ENCODE assay signal across 23 mouse cellular contexts in genomic region chr10:128795581-128795980, GRCm38 (mm10). TPM values are rescaled to one million over a fixed set of nuclear protein-coding genes. Genes with fewer than 3 reads are reported as not detected.
DNase-seq lines count a peak whose midpoint lies in the region; ATAC-seq and TF ChIP-seq lines count a peak whose summit lies in the region.
"Had no signal": no experiment of that assay in that cellular context is flagged by ENCODE, and none has a peak within 500 bp of the region (broad histone marks: within the 10 kb centered on the region; RNA-seq: fewer than 3 reads in every experiment).

No protein-coding gene starts in this region.

- no peaks in the 10 kb centered on the region for H3K27me3 ChIP-seq in forebrain, embryonic 11.5 days (ENCODE audit: control insufficient read depth, insufficient read depth, low read length)
- no peaks in the 10 kb centered on the region for H3K27me3 ChIP-seq in forebrain, embryonic 15.5 days
- no peaks in the 10 kb centered on the region for H3K27me3 ChIP-seq in midbrain, postnatal 0 days (ENCODE audit: insufficient read depth, low read length)
- H3K27me3 ChIP-seq in midbrain, embryonic 10.5 days (ENCODE audit: low read depth, poor library complexity, severe bottlenecking), result no peaks in the 10 kb centered on the region
- H3K27me3 ChIP-seq: CH12.LX; embryonic facial prominence, embryonic 15.5 days; hindbrain, embryonic 12.5 days; intestine, embryonic 15.5 days had no signal

- WGBS in forebrain, embryonic 11.5 days, result 93% methylated on average over 3 of the region's 3 CpGs
- WGBS in forebrain, embryonic 15.5 days, result 96% methylated on average over 3 of the region's 3 CpGs
- 96% methylated on average over 3 of the region's 3 CpGs for WGBS in midbrain, postnatal 0 days
- WGBS in midbrain, embryonic 10.5 days, result 92% methylated on average over 3 of the region's 3 CpGs

- peak; percentile 30 for DNase-seq in forebrain, embryonic 11.5 days (ENCODE audit: low spot score)
- peak; percentile 54 for DNase-seq in layer of hippocampus, adult 11-12 months (ENCODE audit: low spot score)
- no peak for DNase-seq in layer of hippocampus, adult 8-10 months (ENCODE audit: low spot score in 2 of 2)
- peak; percentile 14 for DNase-seq in midbrain, postnatal 0 days (ENCODE audit: low spot score)
- DNase-seq in midbrain, embryonic 10.5 days (ENCODE audit: low spot score), result no peak
- no peak for DNase-seq in retina, embryonic 14.5 days (ENCODE audit: low spot score)
- DNase-seq: adrenal gland, adult 8-10 months; adrenal gland, postnatal 36 days; cerebellum, adult 11 months; embryo, embryonic 11 days; gastrocnemius, adult 2 months; gastrocnemius, postnatal 25 days; heart, postnatal 10 days; heart, postnatal 4 days had no signal

- no peak overlapping the region for H3K4me2 ChIP-seq in forebrain, embryonic 11.5 days (ENCODE audit: low read depth, low read length, severe bottlenecking)
- H3K4me2 ChIP-seq in forebrain, embryonic 15.5 days (replicated peaks), result no peak overlapping the region
- H3K4me2 ChIP-seq in midbrain, postnatal 0 days (ENCODE audit: low read depth, low read length, poor library complexity, severe bottlenecking), result no peak overlapping the region
- H3K4me2 ChIP-seq: embryonic facial prominence, embryonic 15.5 days; hindbrain, embryonic 12.5 days; intestine, embryonic 15.5 days had no signal

- H3K4me1 ChIP-seq in forebrain, embryonic 11.5 days (replicated peaks; ENCODE audit: control insufficient read depth, insufficient read depth, low read length), result no peaks in the 10 kb centered on the region
- no peaks in the 10 kb centered on the region for H3K4me1 ChIP-seq in forebrain, embryonic 15.5 days
- no peaks in the 10 kb centered on the region for H3K4me1 ChIP-seq in midbrain, postnatal 0 days (ENCODE audit: insufficient read depth, low read length)
- peaks cover 4% of the 10 kb centered on the region for H3K4me1 ChIP-seq in midbrain, embryonic 10.5 days
- H3K4me1 ChIP-seq: embryonic facial prominence, embryonic 15.5 days; forebrain, embryonic 10.5 days; hindbrain, embryonic 12.5 days; intestine, embryonic 15.5 days had no signal

- H3K9me3 ChIP-seq in forebrain, embryonic 11.5 days (ENCODE audit: control insufficient read depth, low read length), result no peaks in the 10 kb centered on the region
- no peaks in the 10 kb centered on the region for H3K9me3 ChIP-seq in forebrain, embryonic 15.5 days
- H3K9me3 ChIP-seq in midbrain, postnatal 0 days (ENCODE audit: low read length), result no peaks in the 10 kb centered on the region
- no peaks in the 10 kb centered on the region for H3K9me3 ChIP-seq in midbrain, embryonic 10.5 days (replicated peaks)
- H3K9me3 ChIP-seq: embryonic facial prominence, embryonic 15.5 days; forebrain, embryonic 10.5 days; heart, embryonic 10.5 days; hindbrain, embryonic 12.5 days; intestine, embryonic 15.5 days had no signal

- H3K4me3 ChIP-seq in forebrain, embryonic 11.5 days (ENCODE audit: low read depth, low read length), result no peak overlapping the region
- H3K4me3 ChIP-seq in forebrain, embryonic 15.5 days, result no peak overlapping the region
- no peak overlapping the region for H3K4me3 ChIP-seq in midbrain, postnatal 0 days (ENCODE audit: low read depth, low read length)
- H3K4me3 ChIP-seq in midbrain, embryonic 10.5 days, result no peak overlapping the region
- H3K4me3 ChIP-seq: embryonic facial prominence, embryonic 15.5 days; erythroblast, embryonic 14.5 days; forebrain, embryonic 10.5 days; gastrocnemius, adult 2 months; heart, embryonic 10.5 days; hindbrain, embryonic 12.5 days; intestine, embryonic 15.5 days had no signal

- no peaks in the 10 kb centered on the region; the same call in 1 of the 2 replicates for H3K36me3 ChIP-seq in forebrain, embryonic 11.5 days (ENCODE audit: control insufficient read depth, insufficient read depth, low read length)
- H3K36me3 ChIP-seq in forebrain, embryonic 15.5 days, result no peaks in the 10 kb centered on the region
- no peaks in the 10 kb centered on the region; the same call in 1 of the 2 replicates for H3K36me3 ChIP-seq in midbrain, postnatal 0 days (ENCODE audit: insufficient read depth, low read length)
- H3K36me3 ChIP-seq in midbrain, embryonic 10.5 days, result peaks cover 30% of the 10 kb centered on the region
- H3K36me3 ChIP-seq: intestine, embryonic 15.5 days had no signal

- ATAC-seq in forebrain, embryonic 11.5 days (replicated peaks; ENCODE audit: low FRiP score), result no peak
- no peak for ATAC-seq in forebrain, embryonic 15.5 days (replicated peaks)
- no peak for ATAC-seq in midbrain, postnatal 0 days (ENCODE audit: low FRiP score)
- ATAC-seq: forebrain, embryonic 16.5 days; intestine, embryonic 15.5 days had no signal

- no peak overlapping the region for H3K27ac ChIP-seq in forebrain, embryonic 11.5 days (ENCODE audit: low read depth, low read length)
- no peak overlapping the region for H3K27ac ChIP-seq in forebrain, embryonic 15.5 days (replicated peaks)
- H3K27ac ChIP-seq in midbrain, postnatal 0 days (ENCODE audit: low read depth, low read length), result no peak overlapping the region
- no peak overlapping the region for H3K27ac ChIP-seq in midbrain, embryonic 10.5 days (replicated peaks)
- H3K27ac ChIP-seq: embryonic facial prominence, embryonic 15.5 days; forebrain, embryonic 10.5 days; gastrocnemius, adult 2 months; hindbrain, embryonic 12.5 days; intestine, embryonic 15.5 days had no signal

- no peak overlapping the region for H3K9ac ChIP-seq in forebrain, embryonic 11.5 days (ENCODE audit: low read length)
- no peak overlapping the region for H3K9ac ChIP-seq in forebrain, embryonic 15.5 days (replicated peaks)
- H3K9ac ChIP-seq in midbrain, postnatal 0 days (replicated peaks; ENCODE audit: low read length, poor library complexity, severe bottlenecking), result no peak overlapping the region
- H3K9ac ChIP-seq: embryonic facial prominence, embryonic 15.5 days; hindbrain, embryonic 12.5 days; intestine, embryonic 15.5 days had no signal

- no peak for TF ChIP-seq CTCF in midbrain, postnatal 0 days (IDR thresholded peaks at IDR 0.05)

RNA-seq across cellular contexts. Expression of gene Mmp19, which starts 4.9 kb away (rescaled TPM):
- polyA plus RNA-seq in forebrain, embryonic 11.5 days (2014; fragmentation: Nextera tagmentation; extraction: Ambion mirVana), result 0.51 and 0.60 TPM in 2 replicates
- 0.20 and 0.43 TPM in 2 replicates for polyA plus RNA-seq in forebrain, embryonic 15.5 days (2015; fragmentation: Nextera tagmentation; extraction: Ambion mirVana)
- 1 to 10 TPM in 2 of 4 experiments, under 1 TPM in 2; 0.64 to 3.3 (median 1.5) TPM for total RNA-seq in layer of hippocampus, adult 8-10 months (2022)
- 1.3 and 1.8 TPM in 2 replicates for total RNA-seq in midbrain, postnatal 0 days (2014; rRNA removed)
- 0.29 and 0.54 TPM in 2 replicates for polyA plus RNA-seq in midbrain, postnatal 0 days (2015; fragmentation: Nextera tagmentation; extraction: Ambion mirVana)
- polyA plus RNA-seq in midbrain, embryonic 10.5 days (2016; fragmentation: Nextera tagmentation; extraction: Ambion mirVana), result 0.44 and 0.66 TPM in 2 replicates

RNA-seq across cellular contexts. Expression of gene Dnajc14, which starts 8.3 kb away (rescaled TPM):
- polyA plus RNA-seq in forebrain, embryonic 11.5 days (2014; fragmentation: Nextera tagmentation; extraction: Ambion mirVana), result 38.6 and 38.8 TPM in 2 replicates
- polyA plus RNA-seq in forebrain, embryonic 15.5 days (2015; fragmentation: Nextera tagmentation; extraction: Ambion mirVana), result 60.4 and 62.8 TPM in 2 replicates
- total RNA-seq in layer of hippocampus, adult 8-10 months (2022), result 10 to 100 TPM; 60.8 to 71.5 (median 65.6) TPM
- total RNA-seq in midbrain, postnatal 0 days (2014; rRNA removed), result 31.4 and 39.4 TPM in 2 replicates
- 34.6 and 37.7 TPM in 2 replicates for polyA plus RNA-seq in midbrain, postnatal 0 days (2015; fragmentation: Nextera tagmentation; extraction: Ambion mirVana)
- 50.7 and 57.8 TPM in 2 replicates for polyA plus RNA-seq in midbrain, embryonic 10.5 days (2016; fragmentation: Nextera tagmentation; extraction: Ambion mirVana)

RNA-seq across cellular contexts. Expression of gene Tmem198b, which starts 8.6 kb away (rescaled TPM):
- 22.7 and 24.2 TPM in 2 replicates for polyA plus RNA-seq in forebrain, embryonic 11.5 days (2014; fragmentation: Nextera tagmentation; extraction: Ambion mirVana)
- 12.6 and 13.6 TPM in 2 replicates for polyA plus RNA-seq in forebrain, embryonic 15.5 days (2015; fragmentation: Nextera tagmentation; extraction: Ambion mirVana)
- total RNA-seq in layer of hippocampus, adult 8-10 months (2022), result 10 to 100 TPM in 3 of 4 experiments, 1 to 10 TPM in 1; 9.5 to 13.9 (median 11.6) TPM
- 18.6 and 21.8 TPM in 2 replicates for total RNA-seq in midbrain, postnatal 0 days (2014; rRNA removed)
- 17.1 and 18.9 TPM in 2 replicates for polyA plus RNA-seq in midbrain, postnatal 0 days (2015; fragmentation: Nextera tagmentation; extraction: Ambion mirVana)
- polyA plus RNA-seq in midbrain, embryonic 10.5 days (2016; fragmentation: Nextera tagmentation; extraction: Ambion mirVana), result 22.1 and 24.3 TPM in 2 replicates

RNA-seq across cellular contexts. Expression of gene Sarnp, which starts 21.6 kb away (rescaled TPM):
- 263 and 284 TPM in 2 replicates for polyA plus RNA-seq in forebrain, embryonic 11.5 days (2014; fragmentation: Nextera tagmentation; extraction: Ambion mirVana)
- 190 and 199 TPM in 2 replicates for polyA plus RNA-seq in forebrain, embryonic 15.5 days (2015; fragmentation: Nextera tagmentation; extraction: Ambion mirVana)
- total RNA-seq in layer of hippocampus, adult 8-10 months (2022), result 10 to 100 TPM; 32.7 to 41.2 (median 35.1) TPM
- total RNA-seq in midbrain, postnatal 0 days (2014; rRNA removed), result 30.7 and 36.8 TPM in 2 replicates
- polyA plus RNA-seq in midbrain, postnatal 0 days (2015; fragmentation: Nextera tagmentation; extraction: Ambion mirVana), result 120 and 126 TPM in 2 replicates
- 260 and 264 TPM in 2 replicates for polyA plus RNA-seq in midbrain, embryonic 10.5 days (2016; fragmentation: Nextera tagmentation; extraction: Ambion mirVana)

RNA-seq across cellular contexts. Expression of gene Ormdl2, which starts 25.9 kb away (rescaled TPM):
- 70.1 and 73.0 TPM in 2 replicates for polyA plus RNA-seq in forebrain, embryonic 11.5 days (2014; fragmentation: Nextera tagmentation; extraction: Ambion mirVana)
- 28.1 and 28.6 TPM in 2 replicates for polyA plus RNA-seq in forebrain, embryonic 15.5 days (2015; fragmentation: Nextera tagmentation; extraction: Ambion mirVana)
- 10 to 100 TPM in 1 of 4 experiments, 1 to 10 TPM in 3; 8.9 to 10.5 (median 9.6) TPM for total RNA-seq in layer of hippocampus, adult 8-10 months (2022)
- 6.9 and 11.1 TPM in 2 replicates for total RNA-seq in midbrain, postnatal 0 days (2014; rRNA removed)
- 15.0 and 15.6 TPM in 2 replicates for polyA plus RNA-seq in midbrain, postnatal 0 days (2015; fragmentation: Nextera tagmentation; extraction: Ambion mirVana)
- 82.0 and 100 TPM in 2 replicates for polyA plus RNA-seq in midbrain, embryonic 10.5 days (2016; fragmentation: Nextera tagmentation; extraction: Ambion mirVana)

Comparison
In these comparisons a context has a peak if more than half of its experiments do, and no peak if none do; other contexts are left out.
1. DNase-seq: peak in forebrain, embryonic 11.5 days (single experiment), layer of hippocampus, adult 11-12 months (single experiment) and midbrain, postnatal 0 days (single experiment); none in layer of hippocampus, adult 8-10 months (0 of 2), midbrain, embryonic 10.5 days (single experiment) and retina, embryonic 14.5 days (single experiment).